Mouse (Mus musculus): ENCODE measurements at regions not wholly inside any gene's neighbourhood (a gene's known extent, or its start where the extent isn't known, plus 50 kb on each side); places are given as distances from the start of the nearest gene placed in this dataset.

DNA sequence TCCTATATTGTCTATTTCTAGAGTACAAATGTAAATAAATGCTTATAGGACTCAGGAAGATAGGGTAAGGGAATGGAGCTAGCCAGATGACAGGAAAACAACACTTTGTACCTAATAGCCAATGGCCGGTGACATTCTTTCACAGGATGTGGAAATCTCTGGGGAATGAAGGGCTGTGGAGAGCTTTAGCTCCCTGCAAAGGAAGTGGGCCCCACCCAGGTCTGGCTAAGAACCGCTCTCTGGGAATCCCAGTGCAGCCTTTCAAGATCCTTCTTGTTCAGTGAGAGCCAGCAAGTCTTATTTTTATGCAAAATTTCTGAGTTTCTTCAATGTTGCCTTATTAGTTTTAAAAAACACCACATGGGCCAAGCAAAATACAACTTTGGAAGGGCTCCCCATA, 54.7 kb upstream of the Pappa2 start:
- H3K9ac ChIP-seq (ENCODE audit: low read depth, low read length), result no peak overlapping the region
- 28% methylated on average over 2 of the region's 2 CpGs for WGBS (ENCODE audit: insufficient replicate concordance)
- H3K27ac ChIP-seq (ENCODE audit: low read length), result no peak overlapping the region
- no peak overlapping the region for H3K4me2 ChIP-seq (ENCODE audit: low read depth, low read length)
- H3K36me3 ChIP-seq (ENCODE audit: control insufficient read depth, insufficient read depth), result no peaks in the 10 kb centered on the region
- no peak overlapping the region for H3K4me3 ChIP-seq (ENCODE audit: low read depth, low read length)
- no peaks in the 10 kb centered on the region for H3K4me1 ChIP-seq (ENCODE audit: control insufficient read depth, low read depth, low read length)
- ATAC-seq (ENCODE audit: low read depth), result no peak
- no peaks in the 10 kb centered on the region for H3K27me3 ChIP-seq (ENCODE audit: control insufficient read depth, insufficient read depth, low read depth, low read length)
- no peaks in the 10 kb centered on the region for H3K9me3 ChIP-seq (replicated peaks; ENCODE audit: control insufficient read depth, low read length)

DNA sequence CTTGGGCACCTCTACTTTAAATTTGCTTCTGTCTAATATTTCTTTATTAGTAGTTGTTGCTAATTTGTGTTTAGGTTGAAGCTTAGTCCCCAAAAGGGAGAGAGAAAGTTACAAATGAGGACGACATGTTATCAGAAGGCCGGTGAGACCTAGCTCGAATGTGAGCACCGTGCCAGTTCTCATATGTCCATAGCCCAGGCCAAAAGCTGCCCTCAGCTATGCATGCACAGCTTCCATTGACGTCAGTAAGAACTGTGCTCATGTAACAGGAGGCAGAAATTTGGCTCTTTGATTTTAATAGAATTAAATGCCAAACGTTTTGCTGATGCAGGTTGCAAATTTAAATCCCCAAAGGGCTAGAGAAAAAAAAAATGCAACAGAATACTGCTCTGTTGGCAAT, 56.1 kb upstream of the Pappa2 start:
- H3K9ac ChIP-seq (ENCODE audit: low read depth, low read length), result no peak overlapping the region
- no peaks in the 10 kb centered on the region for H3K36me3 ChIP-seq (ENCODE audit: control insufficient read depth, insufficient read depth)
- no peaks in the 10 kb centered on the region for H3K27me3 ChIP-seq (ENCODE audit: control insufficient read depth, insufficient read depth, low read depth, low read length)
- WGBS (ENCODE audit: insufficient replicate concordance), result 61% methylated on average over 6 of the region's 6 CpGs
- H3K4me2 ChIP-seq (ENCODE audit: low read depth, low read length), result no peak overlapping the region
- no peak overlapping the region for H3K4me3 ChIP-seq (ENCODE audit: low read depth, low read length)
- H3K4me1 ChIP-seq (ENCODE audit: control insufficient read depth, low read depth, low read length), result no peaks in the 10 kb centered on the region
- no peak for ATAC-seq (ENCODE audit: low read depth)
- H3K27ac ChIP-seq (ENCODE audit: low read length), result no peak overlapping the region
- H3K9me3 ChIP-seq (replicated peaks; ENCODE audit: control insufficient read depth, low read length), result no peaks in the 10 kb centered on the region

DNA sequence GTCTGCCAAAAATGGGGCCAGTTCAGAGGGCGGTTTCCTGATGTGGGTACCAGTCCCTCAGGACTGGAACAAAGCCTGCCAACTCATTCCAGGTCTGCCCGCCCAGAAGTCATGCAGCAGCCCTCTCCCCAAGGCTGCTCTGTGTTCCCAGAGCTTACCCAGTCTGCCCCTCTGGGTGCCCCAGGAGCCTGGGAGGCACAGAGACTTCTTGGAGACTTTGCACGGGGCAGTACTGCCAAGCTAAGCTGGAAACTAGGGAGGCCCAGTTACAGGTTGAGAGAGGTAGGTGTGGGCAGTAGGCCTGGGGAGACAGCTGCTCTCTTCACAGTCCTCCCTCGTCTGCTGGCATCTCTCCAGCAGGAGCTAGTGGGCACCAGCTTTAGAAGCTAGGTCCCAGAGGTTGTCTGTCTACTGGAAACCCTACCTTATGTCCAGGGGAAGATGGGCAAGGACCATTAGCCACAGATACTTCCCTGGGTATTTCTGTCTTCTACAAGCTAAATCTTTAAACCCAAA, 65.6 kb upstream of the Pappa2 start:
- no peak for ATAC-seq (ENCODE audit: low read depth)
- no peak overlapping the region for H3K9ac ChIP-seq (ENCODE audit: low read depth, low read length)
- H3K9me3 ChIP-seq (replicated peaks; ENCODE audit: control insufficient read depth, low read length), result no peaks in the 10 kb centered on the region
- WGBS (ENCODE audit: insufficient replicate concordance), result 47% methylated on average over 4 of the region's 4 CpGs
- H3K27ac ChIP-seq (ENCODE audit: low read length), result no peak overlapping the region
- no peaks in the 10 kb centered on the region for H3K4me1 ChIP-seq (ENCODE audit: control insufficient read depth, low read depth, low read length)
- no peaks in the 10 kb centered on the region for H3K36me3 ChIP-seq (ENCODE audit: control insufficient read depth, insufficient read depth)
- no peaks in the 10 kb centered on the region for H3K27me3 ChIP-seq (ENCODE audit: control insufficient read depth, insufficient read depth, low read depth, low read length)
- H3K4me3 ChIP-seq (ENCODE audit: low read depth, low read length), result no peak overlapping the region
- H3K4me2 ChIP-seq (ENCODE audit: low read depth, low read length), result no peak overlapping the region

DNA sequence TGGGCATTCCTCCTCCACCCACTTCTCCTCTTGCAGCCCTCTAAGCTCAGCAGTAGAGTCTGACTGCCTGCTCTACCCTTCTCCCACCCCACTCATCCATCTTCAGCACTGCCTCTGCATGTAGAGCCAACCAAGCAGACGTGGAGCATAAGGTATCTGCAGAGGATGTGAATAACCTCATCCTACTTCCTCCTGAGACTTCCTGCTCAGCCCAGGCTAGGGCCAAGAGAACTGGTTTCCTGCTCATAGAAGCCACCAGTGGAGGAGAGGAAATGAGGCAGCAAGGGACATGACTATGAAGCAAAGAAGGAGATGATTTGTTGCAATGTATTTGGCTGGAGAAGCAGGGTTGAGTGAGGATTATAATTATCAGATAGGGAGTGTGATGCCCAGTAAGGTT, 84.7 kb upstream of the Pappa2 start:
- no peaks in the 10 kb centered on the region for H3K27me3 ChIP-seq (ENCODE audit: control insufficient read depth, insufficient read depth, low read depth, low read length)
- H3K9ac ChIP-seq (ENCODE audit: low read depth, low read length), result no peak overlapping the region
- 6% methylated on average over 1 of the region's 1 CpGs for WGBS (ENCODE audit: insufficient replicate concordance)
- H3K27ac ChIP-seq (ENCODE audit: low read length), result no peak overlapping the region
- no peak overlapping the region for H3K4me2 ChIP-seq (ENCODE audit: low read depth, low read length)
- ATAC-seq (ENCODE audit: low read depth), result peak; percentile 45; the same call in 1 of the 2 replicates
- no peaks in the 10 kb centered on the region for H3K36me3 ChIP-seq (ENCODE audit: control insufficient read depth, insufficient read depth)
- no peaks in the 10 kb centered on the region for H3K4me1 ChIP-seq (ENCODE audit: control insufficient read depth, low read depth, low read length)
- no peak overlapping the region for H3K4me3 ChIP-seq (ENCODE audit: low read depth, low read length)
- no peaks in the 10 kb centered on the region for H3K9me3 ChIP-seq (replicated peaks; ENCODE audit: control insufficient read depth, low read length)

DNA sequence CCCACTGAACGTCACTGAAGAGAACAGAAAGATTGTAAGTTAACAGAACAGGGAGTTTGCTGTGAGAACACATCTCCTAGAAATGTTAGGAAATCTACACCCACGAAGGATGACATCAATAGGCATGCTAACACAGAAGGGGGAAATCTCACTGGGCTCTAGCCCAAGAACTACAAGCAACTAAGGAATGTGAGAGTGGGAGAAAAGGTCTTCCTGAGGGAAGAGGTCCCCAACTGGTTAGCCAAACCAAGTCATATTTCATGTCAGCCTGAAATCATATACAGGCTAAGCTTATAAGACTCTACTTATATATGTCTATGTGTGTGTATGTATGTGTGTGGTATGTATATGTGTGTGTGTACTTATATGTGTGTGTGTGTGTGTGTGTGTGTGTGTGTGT, 118.9 kb upstream of the Pappa2 start:
- H3K4me1 ChIP-seq (ENCODE audit: control insufficient read depth, low read depth, low read length), result no peaks in the 10 kb centered on the region
- H3K27ac ChIP-seq (ENCODE audit: low read length), result no peak overlapping the region
- H3K36me3 ChIP-seq (ENCODE audit: control insufficient read depth, insufficient read depth), result no peaks in the 10 kb centered on the region
- no peaks in the 10 kb centered on the region for H3K9me3 ChIP-seq (replicated peaks; ENCODE audit: control insufficient read depth, low read length)
- 50% methylated on average over 2 of the region's 2 CpGs for WGBS (ENCODE audit: insufficient replicate concordance)
- no peaks in the 10 kb centered on the region for H3K27me3 ChIP-seq (ENCODE audit: control insufficient read depth, insufficient read depth, low read depth, low read length)
- H3K9ac ChIP-seq (ENCODE audit: low read depth, low read length), result no peak overlapping the region
- H3K4me3 ChIP-seq (ENCODE audit: low read depth, low read length), result no peak overlapping the region
- no peak for ATAC-seq (ENCODE audit: low read depth)
- no peak overlapping the region for H3K4me2 ChIP-seq (ENCODE audit: low read depth, low read length)

DNA sequence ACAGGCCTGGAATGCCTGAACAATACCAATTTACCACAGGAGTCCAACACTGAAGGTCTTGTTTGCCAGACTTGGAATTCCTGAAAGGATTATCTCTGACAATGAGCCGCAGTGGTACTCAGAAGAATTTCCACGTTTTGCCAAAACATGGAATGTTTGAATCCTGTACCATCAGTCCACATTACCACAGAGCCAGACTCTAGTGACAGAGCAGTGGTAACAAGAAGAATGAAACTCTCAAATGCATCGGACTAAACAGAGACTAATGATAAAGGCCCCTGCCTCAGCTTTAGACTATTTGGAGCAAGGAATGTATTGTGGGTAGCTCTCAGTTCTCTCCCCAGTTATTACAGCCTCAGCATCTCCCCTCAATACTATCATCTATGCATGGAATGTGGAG, 109.9 kb upstream of the Cop1 start:
- no peak for ATAC-seq (ENCODE audit: low read depth)
- H3K36me3 ChIP-seq (ENCODE audit: control insufficient read depth, insufficient read depth), result no peaks in the 10 kb centered on the region
- no peak overlapping the region for H3K9ac ChIP-seq (ENCODE audit: low read depth, low read length)
- no peak overlapping the region for H3K4me2 ChIP-seq (ENCODE audit: low read depth, low read length)
- WGBS (ENCODE audit: insufficient replicate concordance), result 51% methylated on average over 3 of the region's 3 CpGs
- H3K4me3 ChIP-seq (ENCODE audit: low read depth, low read length), result no peak overlapping the region
- no peaks in the 10 kb centered on the region for H3K27me3 ChIP-seq (ENCODE audit: control insufficient read depth, insufficient read depth, low read depth, low read length)
- no peaks in the 10 kb centered on the region for H3K9me3 ChIP-seq (replicated peaks; ENCODE audit: control insufficient read depth, low read length)
- no peak overlapping the region for H3K27ac ChIP-seq (ENCODE audit: low read length)
- no peaks in the 10 kb centered on the region for H3K4me1 ChIP-seq (ENCODE audit: control insufficient read depth, low read depth, low read length)

DNA sequence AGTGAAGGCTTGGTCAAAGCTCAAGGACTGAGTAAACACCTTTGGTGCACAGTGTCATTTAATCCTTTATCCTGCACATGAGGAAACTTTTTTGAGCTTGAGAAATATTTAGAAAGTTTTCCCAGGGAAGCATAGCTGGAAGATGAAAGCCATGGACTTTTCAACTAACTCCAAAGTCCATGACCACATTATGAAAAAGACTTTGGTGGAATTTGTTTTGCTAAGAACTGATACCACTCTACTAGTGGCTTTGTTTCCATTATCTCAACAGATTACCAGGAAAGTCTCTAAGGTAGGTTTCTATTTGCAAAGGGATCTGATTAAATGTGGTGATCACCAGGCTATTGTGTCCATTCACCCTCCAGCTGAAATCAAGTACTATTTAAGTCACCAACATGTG, 107.2 kb upstream of the Cop1 start:
- no peaks in the 10 kb centered on the region for H3K4me1 ChIP-seq (ENCODE audit: control insufficient read depth, low read depth, low read length)
- ATAC-seq (ENCODE audit: low read depth), result no peak
- H3K9ac ChIP-seq (ENCODE audit: low read depth, low read length), result no peak overlapping the region
- no peak overlapping the region for H3K4me2 ChIP-seq (ENCODE audit: low read depth, low read length)
- H3K27ac ChIP-seq (ENCODE audit: low read length), result no peak overlapping the region
- no peaks in the 10 kb centered on the region for H3K27me3 ChIP-seq (ENCODE audit: control insufficient read depth, insufficient read depth, low read depth, low read length)
- no peak overlapping the region for H3K4me3 ChIP-seq (ENCODE audit: low read depth, low read length)
- H3K9me3 ChIP-seq (replicated peaks; ENCODE audit: control insufficient read depth, low read length), result no peaks in the 10 kb centered on the region
- no peaks in the 10 kb centered on the region for H3K36me3 ChIP-seq (ENCODE audit: control insufficient read depth, insufficient read depth)

DNA sequence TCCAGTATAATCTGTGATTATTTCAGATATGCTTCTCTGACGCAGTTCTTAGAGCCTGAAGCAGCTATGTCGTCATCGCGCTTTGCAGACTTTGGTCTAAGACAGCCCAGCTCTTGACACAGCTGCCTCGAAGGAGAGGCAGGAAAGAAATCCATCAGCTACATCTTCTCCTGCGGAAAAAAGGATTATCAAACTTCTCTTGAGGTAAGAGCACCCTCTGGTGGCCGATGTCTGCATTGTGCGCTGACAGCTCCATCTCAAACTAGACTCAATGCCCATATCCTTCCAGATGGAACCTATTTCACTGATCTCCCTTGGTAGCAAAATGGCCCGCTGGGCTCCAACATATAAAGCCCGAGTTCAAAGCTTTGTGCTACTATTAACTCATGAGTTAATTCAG, 96.8 kb upstream of the Cop1 start:
- no peak overlapping the region for H3K4me2 ChIP-seq (ENCODE audit: low read depth, low read length)
- H3K4me3 ChIP-seq (ENCODE audit: low read depth, low read length), result no peak overlapping the region
- H3K27me3 ChIP-seq (ENCODE audit: control insufficient read depth, insufficient read depth, low read depth, low read length), result no peaks in the 10 kb centered on the region
- no peaks in the 10 kb centered on the region for H3K36me3 ChIP-seq (ENCODE audit: control insufficient read depth, insufficient read depth)
- 11% methylated on average over 10 of the region's 10 CpGs for WGBS (ENCODE audit: insufficient replicate concordance)
- no peak overlapping the region for H3K27ac ChIP-seq (ENCODE audit: low read length)
- H3K9ac ChIP-seq (ENCODE audit: low read depth, low read length), result no peak overlapping the region
- H3K9me3 ChIP-seq (replicated peaks; ENCODE audit: control insufficient read depth, low read length), result no peaks in the 10 kb centered on the region
- no peak for ATAC-seq (ENCODE audit: low read depth)
- H3K4me1 ChIP-seq (ENCODE audit: control insufficient read depth, low read depth, low read length), result no peaks in the 10 kb centered on the region

DNA sequence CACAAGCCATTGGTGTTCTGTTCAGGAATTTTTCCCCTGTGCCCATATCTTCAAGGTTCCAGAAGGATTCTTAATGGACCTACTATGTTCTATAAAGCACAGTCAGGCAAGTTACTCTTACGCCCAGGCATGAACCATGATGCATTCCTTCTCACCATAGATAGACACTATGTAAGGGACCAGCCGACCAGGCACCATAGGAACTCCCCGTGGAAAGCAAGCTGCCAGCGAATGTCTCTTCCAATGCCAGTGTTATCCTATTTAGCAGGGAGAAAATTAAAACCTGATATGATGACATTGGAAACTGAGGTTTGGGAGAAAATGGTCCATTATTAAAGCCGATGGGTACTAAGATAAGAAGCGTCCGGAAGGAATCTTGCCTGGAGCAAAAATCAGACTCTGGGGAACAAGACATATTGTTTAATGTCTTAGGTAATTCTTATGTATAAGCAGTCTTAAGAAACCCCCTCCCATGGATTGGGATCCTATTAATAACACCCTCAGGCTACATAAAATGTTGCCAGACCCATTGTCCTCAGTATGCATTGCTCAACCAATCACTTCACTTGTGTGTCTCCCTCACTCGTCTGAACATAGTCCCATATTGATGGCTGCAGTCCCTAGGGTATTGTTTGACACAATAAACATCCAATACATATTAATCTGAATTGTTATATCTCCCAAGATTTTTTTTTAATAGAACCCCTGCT, 84.2 kb upstream of the Cop1 start:
- ATAC-seq (ENCODE audit: low read depth), result no peak
- Histone ChIP-seq H3K4me3 (ENCODE audit: low read depth, low read length) (no peak overlapping the region), H3K36me3 (ENCODE audit: control insufficient read depth, insufficient read depth) (no peaks in the 10 kb centered on the region), H3K4me1 (ENCODE audit: control insufficient read depth, low read depth, low read length) (no peaks in the 10 kb centered on the region), H3K4me2 (ENCODE audit: low read depth, low read length) (no peak overlapping the region), H3K9me3 (replicated peaks; ENCODE audit: control insufficient read depth, low read length) (no peaks in the 10 kb centered on the region), H3K9ac (ENCODE audit: low read depth, low read length) (no peak overlapping the region), H3K27ac (ENCODE audit: low read length) (no peak overlapping the region), H3K27me3 (ENCODE audit: control insufficient read depth, insufficient read depth, low read depth, low read length) (no peaks in the 10 kb centered on the region)
- 78% methylated on average over 8 of the region's 8 CpGs for WGBS (ENCODE audit: insufficient replicate concordance)
